Mouse (Mus musculus) forebrain, postnatal 0 days (tissue): ENCODE measurements around the gene Arl8a. TPM values are rescaled to one million over a fixed set of nuclear protein-coding genes. Genes with fewer than 3 reads are reported as not detected.

Experiments used
- ATAC-seq: fragments of 200-750 bp; cut with Nextera tagmentation; 2 replicates; pipeline ENCODE4 v1.8.0; 2017; ENCODE audit warnings: mild to moderate bottlenecking, moderate library complexity
- DNase-seq: peaks from one replicate; pipeline ENCODE4 v3.0.0-alpha.2; 2015
- H3K27ac ChIP-seq: fragments of 300-500 bp; sonication (generic); 2 replicates; pipeline ENCODE4 v1.5.1; 2014; ENCODE audit warnings: low read depth, mild to moderate bottlenecking, antibody characterized with exemption, low read length, moderate library complexity, mixed read lengths
- H3K27me3 ChIP-seq: fragments of 300-500 bp; sonication (generic); 2 replicates; pipeline ENCODE4 v1.6.1; 2014; ENCODE audit warnings: mild to moderate bottlenecking, low read length, mixed read lengths; ENCODE audit not compliant: insufficient read depth
- H3K36me3 ChIP-seq: fragments of 300-500 bp; sonication (generic); 2 replicates; pipeline ENCODE4 v1.6.1; 2014; ENCODE audit warnings: mild to moderate bottlenecking, moderate library complexity; ENCODE audit not compliant: insufficient read depth
- H3K4me1 ChIP-seq: fragments of 300-500 bp; sonication (generic); 2 replicates; pipeline ENCODE4 v1.6.1; 2014; ENCODE audit warnings: antibody characterized with exemption; ENCODE audit not compliant: insufficient read depth
- H3K4me2 ChIP-seq: fragments of 300-500 bp; sonication (generic); 2 replicates; pipeline ENCODE4 v1.6.1; 2014; ENCODE audit warnings: low read depth, mild to moderate bottlenecking, moderate library complexity
- H3K4me3 ChIP-seq: fragments of 300-500 bp; sonication (generic); 2 replicates; pipeline ENCODE4 v1.5.1; 2014; ENCODE audit warnings: low read depth, low read length, mixed read lengths
- H3K9ac ChIP-seq: fragments of 300-500 bp; sonication (generic); 2 replicates; pipeline ENCODE4 v1.6.1; 2014; ENCODE audit warnings: mild to moderate bottlenecking
- H3K9me3 ChIP-seq: fragments of 300-500 bp; sonication (generic); 2 replicates; pipeline ENCODE4 v1.6.1; 2016; ENCODE audit warnings: low read length
- CTCF ChIP-seq: sonication (generic); IDR thresholded peaks from 2 replicates; pipeline ENCODE4 v1.5.1; 2016; ENCODE audit warnings: antibody characterized with exemption, control low read depth, low read depth
- WGBS: fragments of 180-500 bp; shearing (Covaris S2); extraction: QIAGEN DNeasy Blood & Tissue Kit; methylation state at CpG from one replicate; pipeline ENCODE4 v1.1.7; 2014; 5-methylcytosine and 5-hydroxymethylcytosine counted together
- polyA plus RNA-seq: library from polyadenylated mRNA; unstranded; fragments of >200 nt; fragmentation: Nextera tagmentation; extraction: Ambion mirVana; gene quantifications from 2 replicates; pipeline ENCODE4 v1.2.1, GENCODE M21; 2015
- total RNA-seq: library from RNA; depleted of rRNA; stranded (reverse); fragments of >200 nt; gene quantifications from 2 replicates; pipeline ENCODE4 v1.2.3, GENCODE M21; 2014

Gene Arl8a
- total and polyA plus RNA-seq, 2 experiments from 2014 or later = 344 to 457 TPM

GRCm38 (mm10) chr1:135128986-135129385 is 17.6 kb upstream of the Arl8a start:
- no peak for TF ChIP-seq CTCF
- no peak overlapping the region for H3K27ac ChIP-seq
- 26% methylated on average over 9 of the region's 9 CpGs for WGBS
- ATAC-seq (no peak), DNase-seq (no peak)
- H3K4me3 ChIP-seq = no peak overlapping the region
- no peak overlapping the region for H3K4me2 ChIP-seq
- no peak overlapping the region for H3K9ac ChIP-seq
- H3K9me3 ChIP-seq = no peaks in the 10 kb centered on the region
- no peaks in the 10 kb centered on the region for H3K36me3 ChIP-seq
- no peaks in the 10 kb centered on the region for H3K27me3 ChIP-seq
- no peaks in the 10 kb centered on the region for H3K4me1 ChIP-seq

GRCm38 (mm10) chr1:135129543-135130183 is 17.0 kb upstream of the Arl8a start:
- no peak overlapping the region for H3K9ac ChIP-seq
- H3K36me3 ChIP-seq = no peaks in the 10 kb centered on the region
- DNase-seq (no peak), ATAC-seq (no peak)
- WGBS = 64% methylated on average over 9 of the region's 9 CpGs
- H3K9me3 ChIP-seq = no peaks in the 10 kb centered on the region
- H3K27ac ChIP-seq = no peak overlapping the region
- H3K27me3 ChIP-seq = no peaks in the 10 kb centered on the region
- H3K4me3 ChIP-seq = no peak overlapping the region
- TF ChIP-seq CTCF = no peak
- no peaks in the 10 kb centered on the region for H3K4me1 ChIP-seq
- H3K4me2 ChIP-seq = no peak overlapping the region

GRCm38 (mm10) chr1:135130376-135131018 is 16.1 kb upstream of the Arl8a start:
- Histone ChIP-seq H3K4me1 (no peaks in the 10 kb centered on the region), H3K27ac (no peak overlapping the region), H3K4me3 (no peak overlapping the region), H3K9me3 (no peaks in the 10 kb centered on the region), H3K27me3 (no peaks in the 10 kb centered on the region), H3K4me2 (no peak overlapping the region), H3K9ac (no peak overlapping the region), H3K36me3 (no peaks in the 10 kb centered on the region)
- no peak for TF ChIP-seq CTCF
- WGBS = 78% methylated on average over 2 of the region's 2 CpGs
- ATAC-seq (no peak), DNase-seq (no peak)

GRCm38 (mm10) chr1:135131034-135131433 is 15.6 kb upstream of the Arl8a start:
- 54% methylated on average over 6 of the region's 6 CpGs for WGBS
- H3K9ac ChIP-seq = no peak overlapping the region

GRCm38 (mm10) chr1:135131560-135131959 is 15.1 kb upstream of the Arl8a start:
- no peak for TF ChIP-seq CTCF
- 64% methylated on average over 8 of the region's 8 CpGs for WGBS

More at GRCm38 (mm10) chr1:135131034-135131433, 15.6 kb upstream of the Arl8a start:
- no peak overlapping the region for H3K4me3 ChIP-seq
- no peaks in the 10 kb centered on the region for H3K27me3 ChIP-seq
- no peaks in the 10 kb centered on the region for H3K4me1 ChIP-seq
- H3K36me3 ChIP-seq = no peaks in the 10 kb centered on the region
- DNase-seq (no peak), ATAC-seq (no peak)
- no peak for TF ChIP-seq CTCF
- no peak overlapping the region for H3K4me2 ChIP-seq
- no peaks in the 10 kb centered on the region for H3K9me3 ChIP-seq
- H3K27ac ChIP-seq = no peak overlapping the region

GRCm38 (mm10) chr1:135132473-135132872 is 14.2 kb upstream of the Arl8a start, which contains the start of gene Ptpn7:
Gene Ptpn7 (plus strand): TSS chr1:135132700.
- H3K27ac ChIP-seq = no peak within 1 kb of the TSS
- H3K4me3 ChIP-seq = no peak within 1 kb of the TSS
- H3K36me3 ChIP-seq = no peaks in the 10 kb centered on the region
- peak; percentile 75 for TF ChIP-seq CTCF
- peak; percentile 51; the same call in 1 of the 2 replicates for ATAC-seq
- H3K4me2 ChIP-seq = no peak within 1 kb of the TSS
- DNase-seq = peak; percentile 36
- H3K9ac ChIP-seq = no peak within 1 kb of the TSS
- no peaks in the 10 kb centered on the region for H3K27me3 ChIP-seq
- no peaks in the 10 kb centered on the region for H3K4me1 ChIP-seq
- WGBS = 36% methylated on average over 10 of the region's 10 CpGs
- H3K9me3 ChIP-seq = no peaks in the 10 kb centered on the region

More at GRCm38 (mm10) chr1:135131560-135131959, 15.1 kb upstream of the Arl8a start:
- H3K27me3 ChIP-seq = no peaks in the 10 kb centered on the region
- H3K4me1 ChIP-seq = no peaks in the 10 kb centered on the region
- no peak overlapping the region for H3K4me3 ChIP-seq
- no peak for ATAC-seq
- H3K4me2 ChIP-seq = no peak overlapping the region
- no peaks in the 10 kb centered on the region for H3K36me3 ChIP-seq
- no peak for DNase-seq
- no peaks in the 10 kb centered on the region for H3K9me3 ChIP-seq
- H3K27ac ChIP-seq = no peak overlapping the region
- H3K9ac ChIP-seq = no peak overlapping the region

GRCm38 (mm10) chr1:135132893-135133369 is 13.7 kb upstream of the Arl8a start:
- H3K4me2 ChIP-seq = no peak overlapping the region
- ATAC-seq (no peak), DNase-seq (no peak)
- TF ChIP-seq CTCF = no peak
- no peak overlapping the region for H3K4me3 ChIP-seq
- no peaks in the 10 kb centered on the region for H3K36me3 ChIP-seq
- no peaks in the 10 kb centered on the region for H3K27me3 ChIP-seq
- no peak overlapping the region for H3K27ac ChIP-seq
- 91% methylated on average over 9 of the region's 9 CpGs for WGBS
- no peak overlapping the region for H3K9ac ChIP-seq
- no peaks in the 10 kb centered on the region for H3K4me1 ChIP-seq
- H3K9me3 ChIP-seq = no peaks in the 10 kb centered on the region
